Mouse (Mus musculus) adrenal gland, postnatal 25 days (tissue): ENCODE measurements around the gene Ltv1. TPM values are rescaled to one million over a fixed set of nuclear protein-coding genes. Genes with fewer than 3 reads are reported as not detected.
"Not testable (repeated sequence)": the region's sequence is repeated elsewhere in the genome, so short reads cannot be mapped to it uniquely, and the experiment has no call there.

Experiments
- DNase-seq: peaks from one replicate; pipeline ENCODE4 v3.0.0; 2021; ENCODE audit warnings: mixed read lengths
- total RNA-seq: library from RNA; stranded (reverse); gene quantifications from 2 replicates; pipeline ENCODE4 v1.2.3, GENCODE M21; 2021

Ltv1 gene
- total RNA-seq, 1 experiment from 2014 or later: 36.5 TPM

DNA sequence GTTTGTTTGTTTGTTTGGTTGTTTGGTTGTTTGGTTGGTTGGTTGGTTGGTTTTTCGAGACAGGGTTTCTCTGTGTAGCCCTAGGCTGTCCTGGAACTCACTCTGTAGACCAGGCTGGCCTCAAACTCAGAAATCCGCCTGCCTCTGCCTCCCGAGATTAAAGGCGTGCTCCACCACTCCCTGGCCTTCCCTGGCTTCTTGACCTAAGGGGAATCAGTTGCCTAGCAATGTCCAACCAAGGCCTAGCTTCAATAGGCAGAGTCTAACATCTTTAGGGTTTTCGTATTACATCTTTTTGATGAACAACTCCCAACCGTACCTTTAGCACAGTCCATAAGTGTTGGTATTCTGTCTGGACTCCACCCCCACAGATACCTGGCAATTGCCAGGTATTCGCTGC lies 528 bp upstream of the Ltv1 start:
- DNase-seq: not testable (repeated sequence)

DNA sequence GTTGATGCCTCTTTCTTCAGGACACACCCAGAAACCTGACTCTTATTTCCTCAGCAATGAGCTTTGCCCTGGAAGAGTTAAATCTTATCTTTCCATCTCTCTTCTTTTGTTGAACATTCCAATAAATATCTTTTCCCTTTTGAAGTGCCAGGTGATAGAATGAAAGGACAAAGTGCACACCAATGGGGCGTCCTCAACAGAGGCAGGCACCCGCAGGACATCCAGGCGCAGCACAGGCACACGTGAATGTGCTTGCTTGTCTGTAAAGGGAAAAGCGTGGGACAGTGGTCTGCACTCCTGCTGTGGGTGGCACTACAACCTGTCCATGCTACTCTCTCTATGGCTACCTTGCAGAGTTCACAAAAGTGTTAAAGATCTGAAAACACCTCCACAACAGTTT lies 3.1 kb downstream of the Ltv1 start:
- no peak for DNase-seq

DNA sequence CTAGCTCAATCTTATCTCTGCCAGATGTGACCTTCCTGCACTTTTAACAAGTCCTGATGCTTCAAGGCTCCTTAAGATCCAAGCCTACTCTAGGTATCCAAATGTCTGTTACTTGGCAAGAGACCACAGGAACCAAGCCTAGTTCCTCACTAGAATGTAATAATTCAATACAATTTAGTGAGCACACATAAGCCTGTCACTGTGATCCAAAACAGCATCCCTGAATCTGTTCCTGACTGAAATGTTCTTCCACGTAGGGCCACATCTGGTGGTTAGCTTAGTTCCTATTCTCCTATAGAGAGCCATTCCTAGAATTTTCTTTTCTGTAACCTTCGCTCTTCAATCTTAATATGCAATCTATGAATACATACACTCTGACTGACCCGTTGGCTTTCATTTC lies 6.2 kb downstream of the Ltv1 start:
- no peak for DNase-seq

DNA sequence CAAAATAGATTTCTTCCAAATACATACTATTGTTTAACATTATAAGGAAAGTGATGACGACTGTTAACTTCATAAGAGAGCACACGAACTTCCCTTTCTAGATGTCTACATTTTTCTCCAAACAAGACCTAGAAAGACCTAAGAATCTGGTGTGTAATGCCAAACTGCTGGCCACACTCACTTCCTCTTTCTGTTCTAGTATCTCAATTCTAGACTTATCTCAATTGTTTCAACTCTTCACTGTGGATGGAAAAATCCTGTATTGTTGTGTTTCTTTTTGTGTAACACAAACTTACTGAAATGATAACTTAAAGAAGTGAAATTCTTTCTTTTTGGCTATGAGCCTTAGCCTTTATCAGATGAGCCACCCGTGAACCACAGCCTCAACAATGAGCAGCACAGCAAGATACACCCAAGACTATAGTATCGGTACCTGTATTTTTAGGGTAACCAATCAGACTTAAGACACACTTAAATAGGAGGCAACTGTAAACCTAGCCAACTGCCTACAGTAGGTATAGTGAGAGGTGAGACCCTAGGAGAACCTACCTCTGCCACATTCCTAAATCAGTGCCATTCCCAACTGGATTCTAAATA lies 8.7 kb downstream of the Ltv1 start:
- no peak for DNase-seq

DNA sequence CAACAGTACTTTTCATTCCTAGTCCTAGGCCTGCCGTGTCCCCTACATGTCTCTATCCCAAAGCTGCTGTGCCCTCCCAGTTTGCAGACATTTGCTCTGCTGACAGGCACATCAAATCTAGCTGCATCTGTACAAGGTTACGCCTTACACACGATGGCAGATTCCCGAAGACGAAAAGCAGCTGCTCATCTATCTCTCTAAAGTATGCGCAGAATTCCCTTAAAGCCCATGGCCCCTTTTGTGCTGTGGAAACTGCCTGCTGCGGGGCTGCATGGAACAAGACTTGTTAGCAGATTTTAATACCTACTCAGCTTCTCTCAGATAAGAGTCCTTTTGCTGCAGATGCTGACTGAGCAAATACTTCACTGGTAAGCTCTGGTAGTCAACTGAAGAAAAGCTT lies 12.8 kb downstream of the Ltv1 start:
- DNase-seq: no peak

DNA sequence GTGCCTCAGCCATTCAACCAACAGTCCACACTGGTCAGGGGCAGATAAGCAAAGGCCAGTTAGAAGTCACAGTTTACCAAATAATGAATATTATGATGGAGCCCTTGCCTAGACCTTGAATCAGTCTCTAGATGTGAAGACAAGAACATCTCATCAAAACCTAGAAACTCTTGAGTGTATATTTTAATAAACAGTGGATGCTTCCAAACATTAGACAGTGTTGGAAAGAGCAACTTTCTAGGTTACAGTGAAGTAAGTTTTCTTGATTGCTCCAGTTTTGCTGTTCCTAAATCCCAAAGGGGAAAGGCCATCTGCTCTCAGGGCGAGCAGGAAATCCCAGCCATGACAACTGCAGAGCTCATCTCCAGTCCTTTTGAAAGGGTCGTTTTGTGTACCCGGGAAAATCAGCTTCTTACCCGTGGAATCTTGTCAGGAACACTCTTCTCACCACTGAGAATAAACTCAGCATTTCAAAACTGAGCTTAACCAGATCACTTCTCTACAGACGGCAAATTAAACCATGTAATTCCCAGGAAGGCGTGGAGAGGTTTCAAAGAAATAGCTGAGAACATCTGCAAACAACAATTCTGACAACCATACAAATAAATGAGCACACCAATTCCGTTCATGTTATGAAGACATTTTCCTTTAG lies 14.9 kb downstream of the Ltv1 start, which contains the start of gene Zc2hc1b:
Zc2hc1b (minus strand) TSS at position 51 of the 652 bp plus-strand sequence.
- DNase-seq: no peak

DNA sequence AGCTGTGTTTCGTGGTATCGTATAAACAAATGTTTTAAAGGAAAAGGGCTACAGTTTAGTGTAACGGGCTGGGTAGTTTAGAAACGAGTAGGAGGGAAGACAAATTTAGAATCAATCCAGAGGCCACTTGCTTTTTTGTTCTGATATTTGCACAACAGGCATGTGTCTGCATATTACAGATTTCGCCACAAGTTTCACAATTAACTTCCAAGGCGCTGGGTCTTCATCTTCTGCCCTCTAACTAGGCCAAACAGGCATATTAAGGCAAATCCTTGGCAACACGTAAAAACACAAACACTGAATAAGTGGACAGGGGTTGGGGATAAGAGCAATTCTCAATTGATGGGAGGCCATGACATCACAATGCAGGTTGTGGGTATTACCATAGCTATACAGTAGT lies 17.1 kb downstream of the Ltv1 start:
- no peak for DNase-seq

DNA sequence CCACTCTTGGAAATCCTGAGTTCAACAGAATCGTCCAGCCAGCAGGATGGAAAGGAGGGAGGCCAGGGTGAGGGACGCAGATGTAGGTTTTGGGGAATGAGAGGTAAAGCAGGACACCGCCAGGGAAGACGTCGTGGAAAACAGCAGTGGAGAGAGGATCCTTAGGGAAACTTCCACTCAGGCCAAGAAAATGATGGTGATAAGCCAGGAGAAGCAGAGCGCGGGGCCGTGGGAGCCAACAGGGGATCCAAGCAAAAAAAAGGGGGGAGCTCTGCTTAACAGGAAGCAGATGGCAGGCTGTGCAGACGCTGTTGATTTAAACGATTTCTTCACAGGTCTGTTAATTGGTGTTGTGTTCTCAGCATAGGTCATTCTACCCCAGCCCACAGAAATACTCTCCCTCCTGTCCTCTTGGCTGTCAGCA lies 20.2 kb downstream of the Ltv1 start:
- no peak for DNase-seq

DNA sequence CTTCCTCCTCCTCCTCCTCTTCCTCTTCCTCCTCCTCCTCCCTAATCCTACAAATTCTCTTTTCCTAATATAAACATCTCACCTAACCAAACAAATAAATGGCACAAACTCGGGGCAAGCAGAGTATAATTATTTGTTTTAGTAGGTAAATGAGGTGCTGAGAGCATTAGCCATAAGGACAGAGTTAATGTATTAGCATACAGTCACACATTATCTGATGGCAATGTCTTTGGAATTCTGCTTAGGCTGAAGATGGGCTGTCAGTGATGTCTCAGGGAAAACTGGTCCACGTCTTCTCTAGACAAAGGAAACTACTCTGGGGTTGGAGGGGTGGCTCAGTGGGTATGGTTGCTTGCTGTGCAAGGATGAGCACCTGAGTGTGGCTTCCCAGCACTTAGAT lies 21.5 kb downstream of the Ltv1 start:
- no peak for DNase-seq

DNA sequence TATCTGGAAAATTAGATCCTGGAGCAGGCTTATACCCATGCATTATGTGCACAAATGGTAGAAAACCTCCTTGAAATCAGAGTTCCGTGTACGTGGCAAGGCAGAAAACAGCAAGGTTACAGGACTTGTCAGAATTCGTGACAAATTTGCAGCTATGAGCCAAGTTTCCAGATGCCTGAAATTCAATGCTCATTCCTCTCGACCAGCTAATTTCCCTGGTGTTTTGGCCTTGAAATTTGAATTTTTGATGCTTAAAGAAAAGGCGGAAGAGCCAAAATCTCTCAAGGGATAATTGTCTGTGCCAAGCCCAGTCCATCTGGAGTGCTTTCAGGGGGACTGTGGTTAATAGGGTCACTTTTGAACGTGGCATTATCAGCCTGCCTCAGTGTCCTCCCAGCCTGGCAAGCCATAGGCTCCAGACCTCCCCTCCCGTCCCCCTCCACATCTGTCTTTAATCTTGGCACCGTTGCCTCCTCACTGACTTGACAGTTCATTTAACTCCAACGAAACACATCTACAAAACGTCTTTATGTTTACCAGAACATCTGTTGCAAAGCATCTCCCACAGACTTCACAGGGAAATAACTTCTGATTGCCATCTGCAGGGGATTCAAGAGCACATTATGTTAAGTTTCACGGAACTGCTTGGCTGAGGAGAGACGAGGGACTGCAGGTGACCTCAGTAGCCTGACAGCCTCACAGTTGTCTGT lies 22.1 kb downstream of the Ltv1 start:
- no peak for DNase-seq

DNA sequence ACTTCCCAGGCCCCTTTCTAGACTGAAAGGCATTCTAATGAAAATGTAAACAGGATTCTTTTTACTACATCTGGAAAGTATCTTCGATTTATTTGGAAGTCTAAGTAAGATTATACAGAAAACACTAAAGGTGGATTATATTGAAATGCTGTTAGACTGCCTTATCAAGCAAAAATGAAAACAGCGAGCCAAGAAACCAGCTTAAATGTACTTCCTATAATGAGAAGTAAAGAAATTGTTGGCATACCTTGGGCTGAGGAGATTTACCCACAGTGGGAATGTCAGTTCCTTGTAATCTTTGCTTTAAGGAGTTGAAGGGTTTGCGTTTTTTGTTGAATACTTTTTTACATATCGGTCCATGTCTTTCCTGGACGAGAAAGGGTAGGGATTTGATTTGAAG lies 24.5 kb downstream of the Ltv1 start:
- DNase-seq: no peak

DNA sequence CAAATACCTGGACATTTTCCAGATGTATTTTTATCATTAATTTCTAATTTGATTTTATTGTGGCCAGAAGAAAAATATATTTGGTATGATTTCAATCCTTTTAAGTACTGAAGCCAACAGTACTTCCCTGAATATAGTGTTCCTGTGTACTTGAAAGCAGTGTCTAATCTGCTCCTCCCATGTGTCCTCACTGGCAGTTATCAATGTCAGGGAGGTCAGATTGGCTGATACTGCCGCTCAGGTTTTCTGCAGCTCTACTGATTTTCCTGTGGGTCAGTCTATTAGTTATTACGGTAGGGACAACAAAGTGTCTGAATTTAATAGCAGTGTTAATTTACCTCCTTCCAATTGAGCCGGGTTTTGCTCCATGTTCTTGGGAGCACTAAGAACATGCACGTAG lies 30.9 kb downstream of the Ltv1 start:
- DNase-seq: no peak

DNA sequence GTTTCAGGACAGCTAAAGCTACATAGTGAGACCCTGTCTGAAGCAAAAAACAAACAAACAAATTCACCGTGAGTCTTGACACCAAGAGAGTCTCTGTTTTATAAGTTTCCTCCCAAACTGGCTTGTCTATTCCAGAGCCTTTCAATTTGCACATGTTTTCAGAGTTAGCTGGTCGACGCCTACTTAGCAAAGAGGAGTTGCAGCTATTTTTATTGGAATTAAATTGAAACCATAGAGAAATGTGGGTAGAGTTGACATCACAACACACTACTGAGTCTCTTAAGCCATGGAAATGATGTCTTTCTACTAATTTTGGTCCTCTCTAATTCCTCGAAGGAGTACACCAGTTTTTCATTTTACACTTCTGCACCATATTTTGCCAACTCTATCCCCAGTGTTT lies 32.1 kb downstream of the Ltv1 start:
- no peak for DNase-seq

DNA sequence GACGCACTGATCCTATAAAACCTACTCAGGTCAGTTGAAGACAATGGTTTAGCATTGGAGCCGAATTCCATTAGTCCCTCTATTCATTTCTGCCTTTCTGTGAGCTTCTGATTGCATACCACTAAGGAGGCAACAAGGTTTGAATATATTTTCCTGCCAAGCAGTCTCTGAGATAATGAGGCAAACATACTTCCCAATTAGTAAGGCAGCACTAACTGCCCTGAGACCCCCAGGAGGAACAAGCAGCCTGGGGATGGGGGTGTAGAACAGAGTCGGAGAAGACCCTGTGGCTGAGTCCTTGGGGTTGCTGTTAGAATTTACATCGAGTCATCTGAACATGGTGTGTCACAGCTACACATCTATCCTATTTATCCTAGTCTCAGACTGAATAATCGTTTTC lies 37.6 kb downstream of the Ltv1 start:
- no peak for DNase-seq

DNA sequence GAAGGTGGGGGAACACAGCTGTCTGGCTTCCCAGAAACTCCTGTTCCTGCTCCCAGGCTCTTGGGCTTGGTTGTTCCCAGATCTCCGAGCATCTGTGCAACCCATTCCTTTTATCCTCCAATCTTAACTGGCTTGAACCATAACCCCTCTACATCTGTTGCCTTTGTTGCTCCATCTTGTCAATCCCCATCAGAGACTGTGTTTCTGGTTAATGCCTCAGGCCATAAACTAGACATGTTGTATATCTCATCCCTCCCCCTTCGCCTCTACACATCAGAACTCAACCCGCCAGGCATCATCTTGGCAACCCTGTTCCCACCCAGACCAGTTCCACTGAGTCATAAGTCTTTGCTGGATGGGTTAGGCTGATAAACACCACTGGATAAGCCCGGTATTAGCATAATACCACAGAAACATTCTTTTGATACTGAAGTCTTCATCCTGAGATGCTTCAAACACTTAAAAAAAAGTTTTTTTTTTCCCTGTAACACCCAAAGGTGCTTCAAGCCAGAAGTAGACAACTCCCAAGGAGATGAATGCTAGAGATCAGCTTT lies 40.1 kb downstream of the Ltv1 start:
- DNase-seq: no peak

DNA sequence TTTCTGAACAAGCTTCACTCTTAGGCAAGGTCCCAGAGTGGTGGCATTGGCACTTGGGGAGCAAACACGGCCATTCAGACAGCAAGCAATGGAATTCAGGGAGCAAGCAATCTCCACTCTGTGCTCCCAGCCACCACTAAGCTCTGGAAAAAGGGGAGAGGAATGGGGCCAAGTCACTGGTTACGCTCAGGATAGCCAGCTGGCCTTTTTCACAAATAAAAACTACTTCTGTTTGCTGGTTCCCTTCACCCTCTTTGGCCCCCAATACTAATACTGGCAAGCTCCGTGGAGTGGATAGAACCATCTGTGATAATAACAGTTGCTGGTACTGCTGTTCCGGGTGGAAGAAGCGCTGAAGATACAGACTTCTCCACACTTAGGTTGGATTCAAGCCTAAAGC lies 41.6 kb downstream of the Ltv1 start:
- DNase-seq: no peak

DNA sequence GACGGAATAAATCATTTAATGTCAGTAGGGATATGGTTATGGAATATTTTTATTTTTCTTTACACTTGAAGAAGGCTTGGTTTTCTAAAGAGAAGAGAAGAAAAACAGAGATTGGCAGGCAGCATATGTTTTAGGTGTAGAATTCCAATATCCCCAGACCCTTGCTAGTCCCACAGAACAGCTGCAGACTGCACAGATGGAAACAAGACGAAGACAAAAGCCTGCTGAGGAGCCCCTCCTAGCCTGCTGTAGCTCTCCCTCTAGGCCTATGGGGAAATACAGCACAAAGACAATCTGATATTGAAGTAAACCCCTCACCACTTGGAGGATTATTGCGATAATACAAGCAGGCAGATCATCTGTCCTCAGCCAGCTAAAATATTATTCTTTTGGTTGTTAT lies 42.5 kb downstream of the Ltv1 start:
- no peak for DNase-seq

DNA sequence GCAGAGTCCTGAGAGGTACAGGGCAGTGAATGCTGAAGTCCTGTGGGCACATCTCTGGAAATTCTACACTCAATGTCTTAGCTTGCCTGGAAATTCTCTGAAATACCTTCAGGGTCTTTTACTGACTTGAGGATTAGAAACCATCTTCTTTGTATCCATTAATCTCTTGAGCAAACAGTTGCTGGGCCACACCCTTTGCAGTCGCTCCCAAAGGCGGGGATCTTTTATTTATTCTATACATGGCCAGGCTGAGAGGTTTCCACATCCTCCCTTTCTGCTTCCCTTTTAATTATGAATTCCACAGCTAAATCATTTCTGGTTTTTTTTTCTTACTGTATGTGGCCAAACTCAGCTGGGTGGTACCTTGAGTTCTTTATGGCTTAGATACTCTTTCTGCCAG lies 52.5 kb downstream of the Ltv1 start:
- no peak for DNase-seq

DNA sequence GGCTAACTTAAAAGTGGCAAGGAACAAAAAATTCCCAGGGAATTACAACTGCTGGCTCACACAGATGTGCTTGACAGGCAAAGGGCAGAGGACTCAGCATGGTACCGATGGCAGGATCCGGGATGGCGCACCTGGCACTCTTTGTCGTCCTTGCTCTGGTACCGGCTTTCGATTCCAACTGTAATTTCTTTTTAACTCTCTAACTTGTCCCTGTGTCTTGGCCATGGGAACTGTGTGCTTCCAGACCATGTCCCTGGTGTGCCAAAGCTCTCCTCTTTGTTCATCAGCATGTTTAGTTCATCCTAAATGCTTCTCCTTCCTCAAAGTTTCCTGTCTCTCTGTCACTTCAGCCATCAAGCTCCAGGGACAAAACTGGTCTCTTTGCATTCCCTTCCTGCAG lies 55.1 kb downstream of the Ltv1 start:
- DNase-seq: no peak

DNA sequence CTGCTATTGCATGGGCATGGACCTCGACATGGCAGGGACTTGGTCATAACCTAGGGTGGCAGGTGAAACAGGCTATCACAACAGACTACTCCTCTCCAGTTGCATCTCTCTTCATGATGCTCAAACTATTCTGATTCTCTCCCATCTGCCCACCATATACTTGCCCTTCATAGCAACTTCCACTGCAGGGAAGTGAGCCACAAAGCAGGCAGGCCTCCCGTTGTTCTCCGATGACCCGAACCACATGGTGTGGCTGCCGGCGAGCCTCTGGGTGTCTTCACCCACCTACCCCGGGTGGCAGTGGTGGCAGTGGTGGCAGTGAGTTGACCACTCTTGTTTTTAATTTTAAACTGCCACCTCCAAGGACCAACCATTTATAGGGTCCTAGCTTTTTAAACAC lies 57.2 kb downstream of the Ltv1 start:
- DNase-seq: no peak

DNA sequence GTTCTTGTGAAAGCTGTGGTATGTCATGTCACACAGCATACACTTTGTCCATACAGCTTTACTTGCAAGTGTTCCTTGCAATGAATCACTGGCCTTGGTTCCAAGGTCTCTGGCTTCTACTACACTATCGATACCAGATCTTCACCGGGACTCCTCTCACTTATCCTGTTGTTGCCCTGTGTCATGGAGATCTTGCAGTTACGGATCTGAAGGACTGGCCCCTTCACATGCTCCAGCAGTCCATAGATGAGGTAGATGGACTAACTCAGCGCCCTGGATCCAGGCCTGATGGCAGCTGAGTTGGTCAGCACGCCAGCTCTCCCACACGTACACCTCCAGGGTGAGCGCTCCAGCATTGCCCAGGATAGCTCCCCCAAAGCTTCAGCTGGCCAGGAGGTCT lies 57.7 kb downstream of the Ltv1 start:
- no peak for DNase-seq

DNA sequence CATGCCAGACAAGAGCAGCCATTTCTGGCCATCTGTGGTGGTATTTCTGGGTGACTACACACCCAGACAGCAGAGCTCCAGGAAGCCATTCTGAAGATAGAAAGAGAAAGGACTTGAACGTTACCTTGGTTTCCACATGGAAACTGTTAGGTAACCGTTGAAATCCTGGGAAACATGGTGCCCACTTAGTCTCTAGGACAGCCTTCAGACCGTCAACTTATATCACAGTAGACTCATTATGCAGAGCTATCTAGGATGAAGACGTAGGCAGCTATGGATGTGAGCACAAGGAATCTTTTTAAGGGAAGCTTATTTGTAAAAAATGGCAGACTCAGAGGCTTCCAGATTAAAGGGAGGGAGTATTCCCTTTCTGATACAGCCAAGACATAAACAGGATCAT lies 59.1 kb downstream of the Ltv1 start:
- no peak for DNase-seq
